Mouse (Mus musculus) MEL (cell line): Measurements from ENCODE around the gene Ivns1abp. TPM values are rescaled to one million over a fixed set of nuclear protein-coding genes. Genes with fewer than 3 reads are reported as not detected.
A peak's percentile ranks its signal among the peaks of the same experiment; 100 is the strongest.

Experiments
- DNase-seq: peaks from one replicate; pipeline ENCODE4 v3.0.0; 2011; ENCODE audit warnings: low read depth, low spot score
- H3K27ac ChIP-seq: 2 replicates; pipeline ENCODE4 v1.5.1; 2012; ENCODE audit warnings: low read depth, mild to moderate bottlenecking, control low read depth, low read length, moderate library complexity; ENCODE audit not compliant: control insufficient read depth
- H3K27me3 ChIP-seq, 2 experiments: fragments of 150-350 bp in 1 of 2; sonication (generic) in 1 of 2; 2 replicates each; pipeline ENCODE4 v1.6.1; 2012; ENCODE audit warnings: low read length in 2 of 2, mild to moderate bottlenecking in 2 of 2, improper control_type of control experiment in 1 of 2, moderate library complexity in 1 of 2; ENCODE audit not compliant: insufficient read depth in 2 of 2, control insufficient read depth in 1 of 2
- H3K36me3 ChIP-seq, 2 experiments: 2 replicates each; pipeline ENCODE4 v1.6.1; 2012 to 2014; ENCODE audit warnings: low read length in 2 of 2, improper control_type of control experiment in 1 of 2, inconsistent platforms in 1 of 2, mild to moderate bottlenecking in 1 of 2; ENCODE audit not compliant: insufficient read depth in 2 of 2, control insufficient read depth in 1 of 2
- H3K4me1 ChIP-seq, 2 experiments: fragments of 150-350 bp in 1 of 2; sonication (generic) in 1 of 2; 2 replicates each; pipeline ENCODE4 v1.6.1; 2012; ENCODE audit warnings: low read length in 2 of 2, improper control_type of control experiment in 1 of 2, mild to moderate bottlenecking in 1 of 2; ENCODE audit not compliant: insufficient read depth in 2 of 2, control insufficient read depth in 1 of 2
- H3K4me3 ChIP-seq, 2 experiments: fragments of 150-350 bp in 1 of 2; sonication (generic) in 1 of 2; 2 replicates each; pipeline ENCODE4 v1.5.1; 2012; ENCODE audit warnings: low read depth in 2 of 2, low read length in 2 of 2, mild to moderate bottlenecking in 2 of 2, moderate library complexity in 2 of 2, control low read depth in 1 of 2, improper control_type of control experiment in 1 of 2; ENCODE audit not compliant: control insufficient read depth in 1 of 2, insufficient read depth in 1 of 2
- H3K79me2 ChIP-seq: 2 replicates; pipeline ENCODE4 v1.6.1; 2012; ENCODE audit warnings: mild to moderate bottlenecking, low read length, moderate library complexity; ENCODE audit not compliant: control insufficient read depth, poor library complexity, insufficient read depth
- H3K9ac ChIP-seq: 2 replicates; pipeline ENCODE4 v1.6.1; 2012; ENCODE audit warnings: low read depth, mild to moderate bottlenecking, control low read depth, low read length, moderate library complexity; ENCODE audit not compliant: control insufficient read depth, poor library complexity, severe bottlenecking
- H3K9me3 ChIP-seq: fragments of 150-350 bp; sonication (generic); replicated peaks from 2 replicates; pipeline ENCODE4 v1.6.1; 2012; ENCODE audit warnings: mild to moderate bottlenecking, low read length, improper control_type of control experiment, moderate library complexity; ENCODE audit not compliant: insufficient read depth
- BHLHE40 ChIP-seq: IDR thresholded peaks from 2 replicates; pipeline ENCODE4 v1.6.1; 2012; ENCODE audit warnings: low read depth, mild to moderate bottlenecking, inconsistent platforms, low read length, improper control_type of control experiment, borderline replicate concordance
- EP300 ChIP-seq, 2 experiments: IDR thresholded peaks; 2 replicates each; pipeline ENCODE4 v1.6.1; 2011; ENCODE audit warnings: improper control_type of control experiment in 2 of 2, low read length in 2 of 2, low read depth in 1 of 2, mild to moderate bottlenecking in 1 of 2
- ETS1 ChIP-seq: IDR thresholded peaks from 2 replicates; pipeline ENCODE4 v1.6.1; 2012; ENCODE audit warnings: low read depth, mild to moderate bottlenecking, inconsistent platforms, low read length, improper control_type of control experiment, moderate library complexity
- GABPA ChIP-seq: IDR thresholded peaks from 2 replicates; pipeline ENCODE4 v1.6.1; 2012; ENCODE audit warnings: low read depth, mild to moderate bottlenecking, inconsistent platforms, low read length, improper control_type of control experiment, moderate library complexity
- KAT2A ChIP-seq: conservative IDR thresholded peaks from 2 replicates; pipeline ENCODE4 v1.6.1; 2012; ENCODE audit warnings: low read depth, low read length, improper control_type of control experiment, inconsistent platforms
- MXI1 ChIP-seq: IDR thresholded peaks from 2 replicates; pipeline ENCODE4 v1.6.1; 2011; ENCODE audit warnings: mild to moderate bottlenecking, low read depth, low read length, improper control_type of control experiment
- MYB ChIP-seq: IDR thresholded peaks from 2 replicates; pipeline ENCODE4 v1.6.1; 2011; ENCODE audit warnings: mild to moderate bottlenecking, low read depth, low read length, improper control_type of control experiment
- NELFE ChIP-seq: IDR thresholded peaks from 2 replicates; pipeline ENCODE4 v1.6.1; 2011; ENCODE audit warnings: low read depth, low read length, improper control_type of control experiment
- NRF1 ChIP-seq: IDR thresholded peaks from 2 replicates; pipeline ENCODE4 v1.6.1; 2014; ENCODE audit warnings: low read depth, mild to moderate bottlenecking, inconsistent platforms, low read length, improper control_type of control experiment, moderate library complexity; ENCODE audit not compliant: poor library complexity, insufficient read depth, severe bottlenecking
- POLR2A ChIP-seq, 2 experiments: IDR thresholded peaks; 2 replicates each; pipeline ENCODE4 v1.6.1; 2011 to 2012; ENCODE audit warnings: low read length in 2 of 2, mild to moderate bottlenecking in 2 of 2, control low read depth in 1 of 2, improper control_type of control experiment in 1 of 2, low read depth in 1 of 2, moderate library complexity in 1 of 2; ENCODE audit not compliant: control insufficient read depth in 1 of 2, insufficient read depth in 1 of 2, poor library complexity in 1 of 2
- POLR2AphosphoS2 ChIP-seq: IDR thresholded peaks from 2 replicates; pipeline ENCODE4 v1.6.1; 2011; ENCODE audit warnings: low read length, improper control_type of control experiment
- POLR2AphosphoS5 ChIP-seq: IDR thresholded peaks from 2 replicates; pipeline ENCODE4 v1.6.1; 2012; ENCODE audit warnings: low read depth, borderline replicate concordance, mild to moderate bottlenecking, inconsistent platforms, low read length, moderate library complexity, mixed read lengths
- RCOR1 ChIP-seq: IDR thresholded peaks from 2 replicates; pipeline ENCODE4 v1.6.1; 2012; ENCODE audit warnings: low read depth, mild to moderate bottlenecking, inconsistent platforms, low read length, improper control_type of control experiment
- TAL1 ChIP-seq: IDR thresholded peaks from 2 replicates; pipeline ENCODE4 v1.6.1; 2012; ENCODE audit warnings: mild to moderate bottlenecking, inconsistent platforms, low read length, moderate library complexity, mixed read lengths
- TBP ChIP-seq: IDR thresholded peaks from 2 replicates; pipeline ENCODE4 v1.8.0; 2011; ENCODE audit warnings: low read depth, low read length, improper control_type of control experiment
- TCF12 ChIP-seq: IDR thresholded peaks from 2 replicates; pipeline ENCODE4 v1.6.1; 2014; ENCODE audit warnings: low read depth, mild to moderate bottlenecking, inconsistent platforms, low read length, improper control_type of control experiment, moderate library complexity
- UBTF ChIP-seq: IDR thresholded peaks from 2 replicates; pipeline ENCODE4 v1.6.1; 2012; ENCODE audit warnings: low read depth, mild to moderate bottlenecking, inconsistent platforms, low read length, improper control_type of control experiment, moderate library complexity, borderline replicate concordance; ENCODE audit not compliant: insufficient read depth
- USF2 ChIP-seq, 2 experiments: IDR thresholded peaks; 2 replicates each; pipeline ENCODE4 v1.6.1; 2011 to 2012; ENCODE audit warnings: improper control_type of control experiment in 2 of 2, low read length in 2 of 2, borderline replicate concordance in 1 of 2, inconsistent platforms in 1 of 2, low read depth in 1 of 2, mild to moderate bottlenecking in 1 of 2; ENCODE audit not compliant: insufficient read depth in 1 of 2
- polyA plus RNA-seq, 2 experiments: library from polyadenylated mRNA; stranded (reverse) in 1 of 2; unstranded in 1 of 2; fragments of >175 nt in 1 of 2; fragments of >200 nt in 1 of 2; gene quantifications; 2 replicates each; pipeline versions ENCODE4 v1.2.1 to v1.2.4; 2012; ENCODE audit warnings: low replicate concordance in 2 of 2, low read depth in 1 of 2; ENCODE audit not compliant: insufficient read length in 2 of 2, insufficient read depth in 1 of 2, missing spikeins in 1 of 2
- total RNA-seq: library from RNA; depleted of rRNA; stranded (reverse); fragments of 300-350 nt; gene quantifications from 2 replicates; pipeline ENCODE4 v1.2.3, GENCODE M21; 2012

Ivns1abp gene
- total and polyA plus RNA-seq, 3 experiments = 74.5 to 138 (median 127) TPM

GRCm38 (mm10) chr1:151307059-151307458 lies 37.2 kb upstream of the Ivns1abp start:
- H3K9ac ChIP-seq = no peak overlapping the region
- H3K9me3 ChIP-seq = no peaks in the 10 kb centered on the region
- H3K4me1 ChIP-seq = no peaks in the 10 kb centered on the region
- H3K27ac ChIP-seq = no peak overlapping the region
- no peaks in the 10 kb centered on the region for H3K27me3 ChIP-seq
- H3K4me3 ChIP-seq = no peak overlapping the region
- H3K36me3 ChIP-seq = no peaks in the 10 kb centered on the region
- peak; percentile 8 for DNase-seq
- TF ChIP-seq UBTF = no peak
- TF ChIP-seq NRF1 = no peak
- no peak for TF ChIP-seq BHLHE40
- TF ChIP-seq RCOR1 = no peak
- no peak for TF ChIP-seq NELFE
- TF ChIP-seq USF2 (IDR thresholded peaks at IDR 0.05; ENCODE audit: borderline replicate concordance in 1 of 2, insufficient read depth in 1 of 2, low read depth in 1 of 2, low read length in 2 of 2) = no peak
- H3K79me2 ChIP-seq = no peaks in the 10 kb centered on the region

DNA sequence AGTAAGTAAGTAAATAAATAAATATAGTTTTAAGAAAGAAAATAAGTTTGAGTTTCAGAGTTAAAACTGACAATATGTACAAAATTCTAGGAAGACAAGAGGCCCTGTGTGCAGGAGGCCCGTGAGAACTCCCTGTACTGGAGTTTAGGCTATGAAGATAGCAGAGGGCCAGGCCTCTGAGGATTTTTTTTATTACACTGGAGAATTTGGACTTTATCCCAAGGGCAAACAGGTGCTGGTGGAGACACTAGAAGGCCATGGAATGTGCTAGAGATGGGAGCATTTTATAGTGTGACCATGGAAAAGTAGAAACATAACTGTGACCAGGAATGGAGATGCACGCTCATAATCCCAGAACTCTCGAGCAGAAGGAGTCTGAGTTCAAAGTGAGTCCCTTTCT lies 36.5 kb upstream of the Ivns1abp start:
- TF ChIP-seq TCF12 = no peak
- no peak for TF ChIP-seq GABPA
- TF ChIP-seq TBP = no peak
- no peak for TF ChIP-seq USF2 (IDR thresholded peaks at IDR 0.05; ENCODE audit: borderline replicate concordance in 1 of 2, insufficient read depth in 1 of 2, low read depth in 1 of 2, low read length in 2 of 2)
- no peak for TF ChIP-seq TAL1
- no peak for TF ChIP-seq MYB
- TF ChIP-seq MXI1 = no peak
- no peak for TF ChIP-seq KAT2A
- TF ChIP-seq POLR2AphosphoS2 = no peak
- TF ChIP-seq NRF1 = no peak
- TF ChIP-seq POLR2A (IDR thresholded peaks at IDR 0.05; ENCODE audit: control insufficient read depth in 1 of 2, insufficient read depth in 1 of 2, low read depth in 1 of 2, low read length in 2 of 2, poor library complexity in 1 of 2) = no peak
- TF ChIP-seq EP300 (IDR thresholded peaks at IDR 0.05; ENCODE audit: low read depth in 1 of 2, low read length in 2 of 2) = no peak
- TF ChIP-seq ETS1 = no peak
- TF ChIP-seq POLR2AphosphoS5 = no peak
- H3K4me3 ChIP-seq = no peak overlapping the region
- H3K4me1 ChIP-seq = no peaks in the 10 kb centered on the region
- no peaks in the 10 kb centered on the region for H3K79me2 ChIP-seq
- no peak for DNase-seq
- H3K9ac ChIP-seq = no peak overlapping the region
- H3K9me3 ChIP-seq = no peaks in the 10 kb centered on the region
- H3K36me3 ChIP-seq = no peaks in the 10 kb centered on the region
- H3K27ac ChIP-seq = no peak overlapping the region
- no peaks in the 10 kb centered on the region for H3K27me3 ChIP-seq
